Mouse (Mus musculus): ENCODE data around the gene Slamf1.

DNA sequence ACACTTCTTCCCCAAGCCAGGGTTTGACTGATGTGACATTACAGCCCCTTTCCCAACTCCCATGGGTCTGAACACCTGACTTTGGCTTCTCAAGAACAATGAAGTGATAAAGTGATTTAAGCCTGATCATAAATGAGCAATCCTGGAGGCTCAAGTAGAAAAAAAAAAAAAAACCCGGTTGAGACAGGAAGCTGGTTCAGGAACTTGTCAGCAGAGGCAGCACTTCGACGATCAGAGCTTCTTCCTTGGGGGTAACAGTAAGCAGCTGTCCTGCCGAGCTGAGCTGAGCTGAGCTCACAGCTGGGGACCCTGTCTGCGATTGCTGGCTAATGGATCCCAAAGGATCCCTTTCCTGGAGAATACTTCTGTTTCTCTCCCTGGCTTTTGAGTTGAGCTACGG lies at the start of gene Slamf1:
- no peak for TF ChIP-seq CTCF (IDR thresholded peaks at IDR 0.05; ENCODE audit: extremely low read depth, insufficient read depth, insufficient read length, insufficient replicate concordance)
- TF ChIP-seq POLR2A (IDR thresholded peaks at IDR 0.05; ENCODE audit: low read depth, low read length) = peak; percentile 52; the same call in 1 of the 2 replicates

All from spleen, adult 2 months (tissue).